Comparison of ENCODE assay signal across 8 mouse cellular contexts in the genomic region with DNA sequence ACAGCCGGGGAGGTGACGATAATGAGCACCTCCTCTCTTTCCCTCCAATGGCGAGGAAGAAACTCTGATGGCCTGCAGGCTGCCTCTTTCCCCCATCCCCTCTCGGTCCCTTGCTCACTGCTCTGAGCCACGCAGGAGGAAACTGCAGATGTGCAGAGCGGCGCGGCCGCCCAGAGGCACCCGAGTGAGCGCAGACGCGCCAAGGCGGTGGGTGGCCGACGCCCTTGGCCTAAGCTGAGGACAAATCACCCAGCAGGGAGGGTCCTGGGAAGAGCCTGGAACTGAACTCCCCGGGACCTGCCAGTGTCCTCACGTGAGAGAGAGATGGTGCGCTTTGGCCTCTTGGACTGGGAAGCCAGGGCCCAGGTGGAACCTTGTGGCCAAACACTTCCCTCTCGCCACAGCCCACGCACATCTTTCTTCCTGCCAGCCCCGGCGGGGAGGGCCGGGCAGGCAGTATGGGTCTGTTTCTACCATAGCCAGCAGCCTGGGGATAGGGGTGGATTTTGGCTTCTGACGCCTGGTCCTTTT.
DNase-seq lines count a peak whose midpoint lies in the region; ATAC-seq and TF ChIP-seq lines count a peak whose summit lies in the region.

No protein-coding gene starts in this region.

- H3K9me3 ChIP-seq in heart, embryonic 11.5 days (replicated peaks; ENCODE audit: control insufficient read depth, low read length) = no peaks in the 10 kb centered on the region
- no peaks in the 10 kb centered on the region for H3K9me3 ChIP-seq in limb, embryonic 12.5 days

- H3K4me1 ChIP-seq in heart, embryonic 11.5 days (ENCODE audit: control insufficient read depth, insufficient read depth, low read length) = peaks cover 21% of the 10 kb centered on the region
- H3K4me1 ChIP-seq in limb, embryonic 12.5 days (replicated peaks) = peaks cover 49% of the 10 kb centered on the region
- peaks cover 21% of the 10 kb centered on the region for H3K4me1 ChIP-seq in olfactory bulb, adult 2 months (ENCODE audit: control insufficient read depth, insufficient read depth, low read length)

- peak overlapping the region; percentile 37 for H3K4me3 ChIP-seq in heart, embryonic 11.5 days (ENCODE audit: low read depth, low read length)
- peak overlapping the region; percentile 33 for H3K4me3 ChIP-seq in limb, embryonic 12.5 days (replicated peaks)
- peak overlapping the region; percentile 12 for H3K4me3 ChIP-seq in olfactory bulb, adult 2 months (ENCODE audit: insufficient read depth, low read depth, low read length)

- TF ChIP-seq CTCF in olfactory bulb, adult 2 months (IDR thresholded peaks at IDR 0.05; ENCODE audit: insufficient read depth, low read depth, low read length) = no peak

- DNase-seq in adrenal gland, postnatal 10 days = peak; percentile 33
- DNase-seq in adrenal gland, adult 2 months = no peak
- peak; percentile 6 for DNase-seq in thymus, postnatal 25 days
- DNase-seq in thymus, postnatal 0 days (ENCODE audit: low spot score) = no peak

- TF ChIP-seq POLR2A in olfactory bulb, adult 2 months (IDR thresholded peaks at IDR 0.05; ENCODE audit: insufficient read depth, low read depth, low read length) = no peak

- no peak overlapping the region for H3K27ac ChIP-seq in heart, embryonic 11.5 days (ENCODE audit: low read depth, low read length)
- 0 out of 2 replicates have a peak overlapping the region, but pooled peaks have one; percentile 53 for H3K27ac ChIP-seq in limb, embryonic 12.5 days
- H3K27ac ChIP-seq in olfactory bulb, adult 2 months (ENCODE audit: insufficient read depth, low read depth, low read length) = no peak overlapping the region

- 3% methylated on average over 25 of the region's 25 CpGs for WGBS in heart, embryonic 11.5 days (ENCODE audit: insufficient replicate concordance)
- WGBS in limb, embryonic 12.5 days = 3% methylated on average over 25 of the region's 25 CpGs
- WGBS in olfactory bulb, adult 2 months = 37% methylated on average over 25 of the region's 25 CpGs

- peak overlapping the region; percentile 75 for H3K4me2 ChIP-seq in heart, embryonic 11.5 days
- H3K4me2 ChIP-seq in limb, embryonic 12.5 days = peak overlapping the region; percentile 65

- H3K27me3 ChIP-seq in heart, embryonic 11.5 days (ENCODE audit: control insufficient read depth, insufficient read depth, low read length) = peaks cover 49% of the 10 kb centered on the region
- peaks cover 24% of the 10 kb centered on the region for H3K27me3 ChIP-seq in limb, embryonic 12.5 days

- H3K9ac ChIP-seq in heart, embryonic 11.5 days (ENCODE audit: low read depth, low read length) = peak overlapping the region; percentile 54
- peak overlapping the region; percentile 32; the same call in 1 of the 2 replicates for H3K9ac ChIP-seq in limb, embryonic 12.5 days (replicated peaks)

- no peaks in the 10 kb centered on the region for H3K36me3 ChIP-seq in heart, embryonic 11.5 days (ENCODE audit: control insufficient read depth, insufficient read depth, low read length)
- H3K36me3 ChIP-seq in limb, embryonic 12.5 days = peaks cover 15% of the 10 kb centered on the region; the same call in 1 of the 2 replicates

- 0 out of 2 replicates have a peak, but pooled peaks have one; percentile 23 for ATAC-seq in heart, embryonic 11.5 days (replicated peaks; ENCODE audit: insufficient number of reproducible peaks, low FRiP score, low TSS enrichment)
- ATAC-seq in limb, embryonic 12.5 days (ENCODE audit: insufficient number of reproducible peaks, insufficient read depth, low FRiP score, low TSS enrichment, low read depth) = peak; percentile 11; the same call in 1 of the 2 replicates
- ATAC-seq in monocyte, adult 5-6 weeks (replicated peaks; ENCODE audit: insufficient number of reproducible peaks, low FRiP score, low TSS enrichment, poor library complexity, severe bottlenecking) = no peak

Comparison
In these comparisons a context has a peak if more than half of its experiments do, and no peak if none do; other contexts are left out.
1. DNase-seq: peak in adrenal gland, postnatal 10 days (single experiment) and thymus, postnatal 25 days (single experiment); none in adrenal gland, adult 2 months (single experiment) and thymus, postnatal 0 days (single experiment).
2. Peak in every context shown above with its lines, with median percentiles within 50 percentile points of each other: H3K4me3 ChIP-seq.